Mouse (Mus musculus) erythroblast, embryonic 14.5 days (primary cell): ENCODE data around the gene Ppt2.

ENCODE experiments used
- GATA1 ChIP-seq: IDR thresholded peaks from 2 replicates; pipeline ENCODE4 v1.6.1; 2012; ENCODE audit warnings: low read length, inconsistent platforms, mixed read lengths
- TAL1 ChIP-seq: IDR thresholded peaks from 3 replicates; pipeline ENCODE4 v1.6.1; 2012; ENCODE audit warnings: low read length, inconsistent platforms, mixed read lengths

DNA sequence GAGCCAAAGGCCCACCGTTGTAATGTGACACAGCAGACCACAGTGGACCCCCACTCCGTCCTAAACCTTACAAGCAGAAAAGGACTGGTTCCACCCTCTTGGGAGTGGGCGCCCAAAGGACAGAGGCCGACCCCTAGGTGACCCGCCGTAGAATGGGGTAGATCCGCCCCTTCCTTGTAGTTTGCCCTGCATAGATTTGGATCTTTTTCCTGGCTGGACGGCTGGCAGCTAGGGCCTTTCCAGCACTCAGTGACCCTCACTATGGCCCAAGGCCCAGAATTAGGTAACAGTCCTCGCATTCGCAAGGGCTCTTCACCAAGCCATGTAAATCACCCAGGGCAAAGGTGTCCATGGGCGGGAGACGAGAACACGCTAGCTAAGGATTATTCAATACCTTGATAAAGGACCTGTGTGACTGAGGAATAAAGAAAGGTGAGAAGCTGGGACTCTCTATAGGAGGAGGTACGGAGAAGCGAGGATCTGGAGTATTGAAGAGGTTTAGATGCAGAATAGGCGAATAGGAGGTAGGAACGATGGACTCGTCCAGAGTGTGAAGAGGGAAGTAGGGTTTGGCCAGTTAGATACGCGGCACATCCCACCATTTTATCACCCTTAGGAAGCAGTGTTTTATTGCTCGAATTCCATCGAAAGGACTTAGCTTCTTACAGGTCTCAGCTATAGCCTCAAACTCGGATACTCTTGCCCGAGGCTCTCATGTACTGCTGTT is 23.6 kb downstream of the Ppt2 start:
- TF ChIP-seq TAL1 (no peak), GATA1 (no peak)
